Mouse (Mus musculus) liver, postnatal 0 days (tissue): Measurements from ENCODE around the gene 9530003J23Rik.

Experiments used
- CTCF ChIP-seq: sonication (generic); IDR thresholded peaks from 2 replicates; pipeline ENCODE4 v1.5.1; 2016; ENCODE audit warnings: antibody characterized with exemption, low read depth
- EP300 ChIP-seq: IDR thresholded peaks from 2 replicates; pipeline ENCODE4 v1.6.1; 2016; ENCODE audit warnings: antibody characterized with exemption, low read depth, mild to moderate bottlenecking

DNA sequence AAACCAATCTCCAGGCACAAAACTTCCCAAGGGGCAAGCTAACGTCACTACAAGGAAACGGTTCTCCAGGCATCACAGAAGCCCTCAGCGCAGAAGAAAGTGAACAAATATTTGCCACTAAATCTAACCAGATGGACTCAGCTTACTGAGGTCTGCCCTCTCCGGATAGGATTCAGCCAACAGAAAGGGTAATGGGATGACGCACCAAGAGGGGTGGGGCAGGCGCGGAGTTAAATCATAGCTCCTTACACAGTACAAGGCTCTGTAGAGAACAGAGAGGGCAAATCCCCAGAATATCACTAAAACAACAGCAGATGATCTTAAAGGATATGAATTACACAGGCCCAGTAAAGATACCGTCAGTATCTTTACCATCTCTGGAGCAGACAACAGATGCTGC is 20.2 kb downstream of the 9530003J23Rik start:
- no peak for TF ChIP-seq CTCF
- TF ChIP-seq EP300 = no peak
